Mouse (Mus musculus): ENCODE results near the gene Mcmbp. TPM values are rescaled to one million over a fixed set of nuclear protein-coding genes. Genes with fewer than 3 reads are reported as not detected.

Gene Mcmbp
- total and polyA plus RNA-seq, 3 experiments = 28.6 to 91.6 (median 56.3) TPM

DNA sequence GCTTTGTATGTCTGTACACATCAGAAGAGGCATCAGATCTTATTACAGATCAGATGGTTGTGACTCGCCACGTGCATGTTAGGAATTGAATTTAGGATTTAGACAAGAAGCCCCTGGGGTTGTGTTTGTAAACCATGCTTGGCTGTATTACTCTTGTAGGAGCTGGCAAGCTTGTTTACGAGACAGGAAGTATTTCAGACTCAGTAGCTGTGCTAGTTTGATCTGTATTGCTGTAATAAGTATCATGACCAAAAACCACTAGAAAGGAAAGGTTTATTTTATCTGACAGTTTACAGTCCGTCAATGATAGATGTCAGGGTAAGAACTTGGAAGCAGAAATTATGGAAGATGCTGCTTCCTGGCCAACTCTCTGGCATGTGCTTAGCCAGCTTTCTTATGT is 18.7 kb upstream of the Mcmbp start:
- Histone ChIP-seq H3K36me3 (replicated peaks) (peaks cover 89% of the 10 kb centered on the region), H3K4me3 (ENCODE audit: low read depth, low read length) (no peak overlapping the region), H3K9me3 (replicated peaks) (no peaks in the 10 kb centered on the region), H3K4me1 (ENCODE audit: insufficient read depth, low read depth, low read length) (peaks cover 9% of the 10 kb centered on the region; the same call in 1 of the 2 replicates), H3K27me3 (ENCODE audit: insufficient read depth, low read length) (no peaks in the 10 kb centered on the region)
- no peak for DNase-seq (ENCODE audit: low spot score)
- ATAC-seq (ENCODE audit: extremely low read depth, insufficient number of reproducible peaks, low FRiP score, poor library complexity, severe bottlenecking) = no peak
- TF ChIP-seq POLR2AphosphoS5 (IDR thresholded peaks at IDR 0.05; ENCODE audit: insufficient replicate concordance, low read depth, low read length) (no peak), TAL1 (conservative IDR thresholded peaks at IDR 0.05; ENCODE audit: low read depth, low read length) (no peak), CTCF (IDR thresholded peaks at IDR 0.05; ENCODE audit: low read depth, low read length) (no peak), GATA2 (IDR thresholded peaks at IDR 0.05; ENCODE audit: borderline replicate concordance, low read depth, low read length) (no peak), GATA1 (IDR thresholded peaks at IDR 0.05; ENCODE audit: borderline replicate concordance, low read length) (no peak)

DNA sequence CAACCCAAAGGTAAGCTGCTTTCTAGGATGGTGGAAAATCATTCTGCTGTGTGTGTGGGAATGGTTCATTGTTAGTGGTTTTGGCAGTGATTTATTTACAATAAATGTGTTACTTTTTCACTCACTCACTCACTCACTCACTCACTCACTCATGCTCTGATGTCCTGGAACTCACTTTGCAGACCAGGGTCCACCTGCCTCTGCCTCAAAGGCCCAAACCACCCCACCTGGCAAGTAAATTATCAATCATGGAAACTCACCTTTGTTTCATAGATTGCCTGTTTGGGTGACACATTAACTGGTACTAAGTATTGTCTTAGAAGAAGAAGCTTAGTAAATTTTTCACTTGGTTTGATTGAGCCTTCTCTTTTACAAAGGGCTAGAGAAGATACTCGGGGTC is 15.1 kb upstream of the Mcmbp start:
- H3K36me3 ChIP-seq (replicated peaks) = peaks cover 89% of the 10 kb centered on the region
- peaks cover 8% of the 10 kb centered on the region for H3K4me1 ChIP-seq (ENCODE audit: insufficient read depth, low read depth, low read length)
- ATAC-seq (ENCODE audit: extremely low read depth, insufficient number of reproducible peaks, low FRiP score, poor library complexity, severe bottlenecking) = no peak

GRCm38 (mm10) chr7:128752012-128752411 is 11.7 kb upstream of the Mcmbp start:
- no peaks in the 10 kb centered on the region for H3K27me3 ChIP-seq (ENCODE audit: insufficient read depth, low read length)
- DNase-seq (ENCODE audit: low spot score) = no peak
- H3K9me3 ChIP-seq (replicated peaks) = no peaks in the 10 kb centered on the region
- peaks cover 85% of the 10 kb centered on the region for H3K36me3 ChIP-seq (replicated peaks)
- no peak for TF ChIP-seq TAL1 (conservative IDR thresholded peaks at IDR 0.05; ENCODE audit: low read depth, low read length)
- TF ChIP-seq GATA2 (IDR thresholded peaks at IDR 0.05; ENCODE audit: borderline replicate concordance, low read depth, low read length) = no peak
- no peak for ATAC-seq (ENCODE audit: extremely low read depth, insufficient number of reproducible peaks, low FRiP score, poor library complexity, severe bottlenecking)
- peaks cover 38% of the 10 kb centered on the region for H3K4me1 ChIP-seq (ENCODE audit: insufficient read depth, low read depth, low read length)
- H3K4me3 ChIP-seq (ENCODE audit: low read depth, low read length) = no peak overlapping the region

More for the DNA sequence above, 15.1 kb upstream of the Mcmbp start:
- Histone ChIP-seq H3K27me3 (ENCODE audit: insufficient read depth, low read length) (no peaks in the 10 kb centered on the region), H3K4me3 (ENCODE audit: low read depth, low read length) (no peak overlapping the region), H3K9me3 (replicated peaks) (no peaks in the 10 kb centered on the region)
- DNase-seq (ENCODE audit: low spot score) = no peak
- TF ChIP-seq GATA1 (IDR thresholded peaks at IDR 0.05; ENCODE audit: borderline replicate concordance, low read length) (no peak), POLR2AphosphoS5 (IDR thresholded peaks at IDR 0.05; ENCODE audit: insufficient replicate concordance, low read depth, low read length) (no peak), CTCF (IDR thresholded peaks at IDR 0.05; ENCODE audit: low read depth, low read length) (no peak), GATA2 (IDR thresholded peaks at IDR 0.05; ENCODE audit: borderline replicate concordance, low read depth, low read length) (no peak), TAL1 (conservative IDR thresholded peaks at IDR 0.05; ENCODE audit: low read depth, low read length) (no peak)

- Histone ChIP-seq H3K9me3 (replicated peaks) (no peaks in the 10 kb centered on the region), H3K4me1 (ENCODE audit: insufficient read depth, low read depth, low read length) (peaks cover 52% of the 10 kb centered on the region)
- ATAC-seq (ENCODE audit: extremely low read depth, insufficient number of reproducible peaks, low FRiP score, poor library complexity, severe bottlenecking) = no peak
These were observed 10.0 kb upstream of the Mcmbp start for GRCm38 (mm10) chr7:128750296-128750695.

GRCm38 (mm10) chr7:128748758-128749157 is 8.5 kb upstream of the Mcmbp start:
- peaks cover 53% of the 10 kb centered on the region for H3K4me1 ChIP-seq (ENCODE audit: insufficient read depth, low read depth, low read length)
- DNase-seq (ENCODE audit: low spot score) = peak; percentile 56
- peak; percentile 71 for ATAC-seq (ENCODE audit: extremely low read depth, insufficient number of reproducible peaks, low FRiP score, poor library complexity, severe bottlenecking)
- H3K27me3 ChIP-seq (ENCODE audit: insufficient read depth, low read length) = no peaks in the 10 kb centered on the region
- peak overlapping the region; percentile 55; the same call in 1 of the 2 replicates for H3K4me3 ChIP-seq (ENCODE audit: low read depth, low read length)
- no peaks in the 10 kb centered on the region for H3K9me3 ChIP-seq (replicated peaks)
- TF ChIP-seq GATA2 (IDR thresholded peaks at IDR 0.05; ENCODE audit: borderline replicate concordance, low read depth, low read length) (no peak), TAL1 (conservative IDR thresholded peaks at IDR 0.05; ENCODE audit: low read depth, low read length) (peak; percentile 70), GATA1 (IDR thresholded peaks at IDR 0.05; ENCODE audit: borderline replicate concordance, low read length) (no peak), CTCF (IDR thresholded peaks at IDR 0.05; ENCODE audit: low read depth, low read length) (no peak), POLR2AphosphoS5 (IDR thresholded peaks at IDR 0.05; ENCODE audit: insufficient replicate concordance, low read depth, low read length) (no peak)
- H3K36me3 ChIP-seq (replicated peaks) = peaks cover 67% of the 10 kb centered on the region

More at GRCm38 (mm10) chr7:128750296-128750695, 10.0 kb upstream of the Mcmbp start:
- Histone ChIP-seq H3K4me3 (ENCODE audit: low read depth, low read length) (no peak overlapping the region), H3K36me3 (replicated peaks) (peaks cover 82% of the 10 kb centered on the region), H3K27me3 (ENCODE audit: insufficient read depth, low read length) (no peaks in the 10 kb centered on the region)
- no peak for DNase-seq (ENCODE audit: low spot score)
- TF ChIP-seq POLR2AphosphoS5 (IDR thresholded peaks at IDR 0.05; ENCODE audit: insufficient replicate concordance, low read depth, low read length) = no peak
- no peak for TF ChIP-seq TAL1 (conservative IDR thresholded peaks at IDR 0.05; ENCODE audit: low read depth, low read length)
- TF ChIP-seq CTCF (IDR thresholded peaks at IDR 0.05; ENCODE audit: low read depth, low read length) = no peak
- no peak for TF ChIP-seq GATA1 (IDR thresholded peaks at IDR 0.05; ENCODE audit: borderline replicate concordance, low read length)
- TF ChIP-seq GATA2 (IDR thresholded peaks at IDR 0.05; ENCODE audit: borderline replicate concordance, low read depth, low read length) = no peak

- TF ChIP-seq CTCF (IDR thresholded peaks at IDR 0.05; ENCODE audit: low read depth, low read length) (no peak), POLR2AphosphoS5 (IDR thresholded peaks at IDR 0.05; ENCODE audit: insufficient replicate concordance, low read depth, low read length) (no peak), TAL1 (conservative IDR thresholded peaks at IDR 0.05; ENCODE audit: low read depth, low read length) (no peak), GATA1 (IDR thresholded peaks at IDR 0.05; ENCODE audit: borderline replicate concordance, low read length) (no peak), GATA2 (IDR thresholded peaks at IDR 0.05; ENCODE audit: borderline replicate concordance, low read depth, low read length) (no peak)
- peaks cover 43% of the 10 kb centered on the region for H3K36me3 ChIP-seq (replicated peaks)
- no peaks in the 10 kb centered on the region for H3K27me3 ChIP-seq (ENCODE audit: insufficient read depth, low read length)
- no peak for ATAC-seq (ENCODE audit: extremely low read depth, insufficient number of reproducible peaks, low FRiP score, poor library complexity, severe bottlenecking)
- DNase-seq (ENCODE audit: low spot score) = no peak
- peaks cover 53% of the 10 kb centered on the region for H3K4me1 ChIP-seq (ENCODE audit: insufficient read depth, low read depth, low read length)
- no peaks in the 10 kb centered on the region for H3K9me3 ChIP-seq (replicated peaks)
- peak overlapping the region; percentile 89; the same call in 1 of the 2 replicates for H3K4me3 ChIP-seq (ENCODE audit: low read depth, low read length)
These were observed 5.9 kb upstream of the Mcmbp start for GRCm38 (mm10) chr7:128746151-128746550.
